Mouse (Mus musculus) embryonic facial prominence, embryonic 15.5 days (tissue): ENCODE results near the gene Adi1. TPM values are rescaled to one million over a fixed set of nuclear protein-coding genes. Genes with fewer than 3 reads are reported as not detected.

ENCODE experiments used
- ATAC-seq: fragments of 200-750 bp; cut with Nextera tagmentation; 2 replicates; pipeline ENCODE4 v1.8.0; 2017; ENCODE audit warnings: low read depth, moderate TSS enrichment; ENCODE audit not compliant: insufficient number of reproducible peaks, low FRiP score, low TSS enrichment
- H3K27ac ChIP-seq: fragments of 300-500 bp; sonication (generic); replicated peaks from 2 replicates; pipeline ENCODE4 v1.5.1; 2015; ENCODE audit warnings: mild to moderate bottlenecking, inconsistent platforms
- H3K27me3 ChIP-seq: fragments of 300-500 bp; sonication (generic); 2 replicates; pipeline ENCODE4 v1.6.1; 2015; ENCODE audit warnings: inconsistent platforms
- H3K36me3 ChIP-seq: fragments of 300-500 bp; sonication (generic); 2 replicates; pipeline ENCODE4 v1.6.1; 2015; ENCODE audit warnings: mild to moderate bottlenecking, inconsistent platforms
- H3K4me1 ChIP-seq: fragments of 300-500 bp; sonication (generic); 2 replicates; pipeline ENCODE4 v1.6.1; 2015; ENCODE audit warnings: inconsistent platforms
- H3K4me2 ChIP-seq: fragments of 300-500 bp; sonication (generic); replicated peaks from 2 replicates; pipeline ENCODE4 v1.6.1; 2015; ENCODE audit warnings: mild to moderate bottlenecking, inconsistent platforms
- H3K4me3 ChIP-seq: fragments of 300-500 bp; sonication (generic); replicated peaks from 2 replicates; pipeline ENCODE4 v1.5.1; 2015; ENCODE audit warnings: mild to moderate bottlenecking, inconsistent platforms
- H3K9ac ChIP-seq: fragments of 300-500 bp; sonication (generic); 2 replicates; pipeline ENCODE4 v1.6.1; 2015; ENCODE audit warnings: inconsistent platforms
- H3K9me3 ChIP-seq: fragments of 300-500 bp; sonication (generic); replicated peaks from 2 replicates; pipeline ENCODE4 v1.6.1; 2016; ENCODE audit warnings: inconsistent platforms
- WGBS: fragments of 180-500 bp; shearing (Covaris S2); methylation state at CpG from one replicate; pipeline ENCODE4 v1.1.7; 2015; 5-methylcytosine and 5-hydroxymethylcytosine counted together
- polyA plus RNA-seq: library from polyadenylated mRNA; unstranded; fragments of >200 nt; fragmentation: Nextera tagmentation; extraction: Ambion mirVana; gene quantifications from 2 replicates; pipeline ENCODE4 v1.2.1, GENCODE M21; 2015

Gene Adi1
- polyA plus RNA-seq, 1 experiment from 2014 or later = 73.3 TPM

- H3K4me3 ChIP-seq = no peak overlapping the region
- H3K4me2 ChIP-seq = no peak overlapping the region
- H3K9me3 ChIP-seq = no peaks in the 10 kb centered on the region
- H3K27me3 ChIP-seq = no peaks in the 10 kb centered on the region
- H3K27ac ChIP-seq = no peak overlapping the region
- H3K36me3 ChIP-seq = no peaks in the 10 kb centered on the region
- no peak overlapping the region for H3K9ac ChIP-seq
- ATAC-seq = no peak
- 52% methylated on average over 4 of the region's 4 CpGs for WGBS
- H3K4me1 ChIP-seq = peaks cover 15% of the 10 kb centered on the region; the same call in 1 of the 2 replicates
Measured at GRCm38 (mm10) chr12:28666734-28667133, 8.3 kb upstream of the Adi1 start.

- no peaks in the 10 kb centered on the region for H3K36me3 ChIP-seq
- no peaks in the 10 kb centered on the region for H3K27me3 ChIP-seq
- peaks cover 15% of the 10 kb centered on the region; the same call in 1 of the 2 replicates for H3K4me1 ChIP-seq
- ATAC-seq = no peak
- no peak overlapping the region for H3K4me2 ChIP-seq
- H3K9me3 ChIP-seq = no peaks in the 10 kb centered on the region
- no peak overlapping the region for H3K4me3 ChIP-seq
- no peak overlapping the region for H3K9ac ChIP-seq
- 15% methylated on average over 8 of the region's 8 CpGs for WGBS
- H3K27ac ChIP-seq = no peak overlapping the region
Measured at GRCm38 (mm10) chr12:28667287-28667686, 7.7 kb upstream of the Adi1 start.

- 84% methylated on average over 10 of the region's 10 CpGs for WGBS
- Histone ChIP-seq H3K9ac (no peak overlapping the region), H3K27ac (peak overlapping the region; percentile 97), H3K27me3 (no peaks in the 10 kb centered on the region), H3K9me3 (no peaks in the 10 kb centered on the region), H3K4me3 (peak overlapping the region; percentile 64; the same call in 1 of the 2 replicates), H3K4me1 (peaks cover 12% of the 10 kb centered on the region), H3K36me3 (peaks cover 6% of the 10 kb centered on the region; the same call in 1 of the 2 replicates), H3K4me2 (peak overlapping the region; percentile 63)
- no peak for ATAC-seq
Measured at GRCm38 (mm10) chr12:28674038-28674720, 852 bp upstream of the Adi1 start.

- peak overlapping the region; percentile 63 for H3K4me2 ChIP-seq
- H3K4me3 ChIP-seq = peak overlapping the region; percentile 64
- H3K27me3 ChIP-seq = no peaks in the 10 kb centered on the region
- peaks cover 9% of the 10 kb centered on the region for H3K4me1 ChIP-seq
- peaks cover 15% of the 10 kb centered on the region; the same call in 1 of the 2 replicates for H3K36me3 ChIP-seq
- no peaks in the 10 kb centered on the region for H3K9me3 ChIP-seq
- H3K27ac ChIP-seq = peak overlapping the region; percentile 97
- ATAC-seq = no peak
- 53% methylated on average over 5 of the region's 5 CpGs for WGBS
- peak overlapping the region; percentile 44 for H3K9ac ChIP-seq
Measured at GRCm38 (mm10) chr12:28675925-28676209, 836 bp downstream of the Adi1 start.

GRCm38 (mm10) chr12:28684674-28685073, 9.6 kb downstream of the Adi1 start:
- Histone ChIP-seq H3K4me2 (no peak overlapping the region), H3K4me3 (no peak overlapping the region), H3K4me1 (no peaks in the 10 kb centered on the region), H3K27ac (no peak overlapping the region), H3K36me3 (peaks cover 24% of the 10 kb centered on the region), H3K9me3 (no peaks in the 10 kb centered on the region), H3K9ac (no peak overlapping the region), H3K27me3 (no peaks in the 10 kb centered on the region)
- no peak for ATAC-seq
- WGBS = 86% methylated on average over 1 of the region's 1 CpGs

- H3K27ac ChIP-seq = no peak overlapping the region
- H3K27me3 ChIP-seq = no peaks in the 10 kb centered on the region
- peaks cover 31% of the 10 kb centered on the region for H3K36me3 ChIP-seq
- ATAC-seq = no peak
- no peak overlapping the region for H3K4me3 ChIP-seq
- H3K9ac ChIP-seq = no peak overlapping the region
- H3K4me2 ChIP-seq = no peak overlapping the region
- no peaks in the 10 kb centered on the region for H3K4me1 ChIP-seq
- H3K9me3 ChIP-seq = no peaks in the 10 kb centered on the region
- WGBS = 64% methylated on average over 3 of the region's 3 CpGs
Measured at GRCm38 (mm10) chr12:28685771-28686170, 10.7 kb downstream of the Adi1 start.

GRCm38 (mm10) chr12:28686199-28686879, 11.3 kb downstream of the Adi1 start:
- Histone ChIP-seq H3K9ac (no peak overlapping the region), H3K27me3 (no peaks in the 10 kb centered on the region), H3K27ac (no peak overlapping the region), H3K4me2 (no peak overlapping the region), H3K4me3 (no peak overlapping the region), H3K4me1 (no peaks in the 10 kb centered on the region), H3K9me3 (no peaks in the 10 kb centered on the region), H3K36me3 (peaks cover 31% of the 10 kb centered on the region)
- 60% methylated on average over 8 of the region's 8 CpGs for WGBS
- ATAC-seq = no peak

GRCm38 (mm10) chr12:28688996-28689395, 14.0 kb downstream of the Adi1 start:
- Histone ChIP-seq H3K27me3 (no peaks in the 10 kb centered on the region), H3K36me3 (peaks cover 31% of the 10 kb centered on the region), H3K9ac (no peak overlapping the region), H3K4me1 (no peaks in the 10 kb centered on the region), H3K4me2 (no peak overlapping the region), H3K9me3 (no peaks in the 10 kb centered on the region), H3K4me3 (no peak overlapping the region), H3K27ac (no peak overlapping the region)
- no peak for ATAC-seq
- WGBS = 83% methylated on average over 6 of the region's 6 CpGs

GRCm38 (mm10) chr12:28690730-28691129, 15.7 kb downstream of the Adi1 start:
- no peak overlapping the region for H3K27ac ChIP-seq
- H3K9me3 ChIP-seq = no peaks in the 10 kb centered on the region
- WGBS = 87% methylated on average over 7 of the region's 7 CpGs
- H3K4me1 ChIP-seq = no peaks in the 10 kb centered on the region
- H3K4me3 ChIP-seq = no peak overlapping the region
- ATAC-seq = no peak
- H3K9ac ChIP-seq = no peak overlapping the region
- H3K4me2 ChIP-seq = no peak overlapping the region
- peaks cover 36% of the 10 kb centered on the region for H3K36me3 ChIP-seq
- H3K27me3 ChIP-seq = no peaks in the 10 kb centered on the region

- Histone ChIP-seq H3K27ac (no peak overlapping the region), H3K9ac (no peak overlapping the region), H3K4me1 (no peaks in the 10 kb centered on the region), H3K27me3 (no peaks in the 10 kb centered on the region), H3K4me2 (no peak overlapping the region), H3K9me3 (no peaks in the 10 kb centered on the region), H3K4me3 (no peak overlapping the region), H3K36me3 (peaks cover 50% of the 10 kb centered on the region)
- ATAC-seq = no peak
- 82% methylated on average over 3 of the region's 3 CpGs for WGBS
Measured at GRCm38 (mm10) chr12:28693738-28694137, 18.7 kb downstream of the Adi1 start.

- Histone ChIP-seq H3K27me3 (no peaks in the 10 kb centered on the region), H3K4me1 (no peaks in the 10 kb centered on the region), H3K4me2 (no peak overlapping the region), H3K9ac (no peak overlapping the region), H3K4me3 (no peak overlapping the region), H3K9me3 (no peaks in the 10 kb centered on the region), H3K36me3 (peaks cover 48% of the 10 kb centered on the region), H3K27ac (no peak overlapping the region)
- WGBS = 89% methylated on average over 2 of the region's 2 CpGs
- ATAC-seq = no peak
Measured at GRCm38 (mm10) chr12:28694231-28694630, 19.2 kb downstream of the Adi1 start.

- no peak overlapping the region for H3K27ac ChIP-seq
- no peaks in the 10 kb centered on the region for H3K27me3 ChIP-seq
- H3K9ac ChIP-seq = no peak overlapping the region
- peaks cover 43% of the 10 kb centered on the region for H3K36me3 ChIP-seq
- H3K4me1 ChIP-seq = no peaks in the 10 kb centered on the region
- no peak overlapping the region for H3K4me3 ChIP-seq
- H3K4me2 ChIP-seq = no peak overlapping the region
- H3K9me3 ChIP-seq = no peaks in the 10 kb centered on the region
- no peak for ATAC-seq
- WGBS = 91% methylated on average over 7 of the region's 7 CpGs
Measured at GRCm38 (mm10) chr12:28694776-28695175, 19.7 kb downstream of the Adi1 start.
